Mouse (Mus musculus) ES-Bruce4 (cell line): ENCODE data around the gene Katnal1. TPM values are rescaled to one million over a fixed set of nuclear protein-coding genes. Genes with fewer than 3 reads are reported as not detected.

Source experiments
- H3K27ac ChIP-seq: 2 replicates; pipeline ENCODE4 v1.5.1; 2012; ENCODE audit warnings: low read length, inconsistent platforms; ENCODE audit not compliant: insufficient read depth
- H3K27me3 ChIP-seq: 2 replicates; pipeline ENCODE4 v1.6.1; 2012; ENCODE audit warnings: mild to moderate bottlenecking, low read length, inconsistent platforms; ENCODE audit not compliant: control insufficient read depth, poor library complexity, insufficient read depth, severe bottlenecking
- H3K36me3 ChIP-seq: 2 replicates; pipeline ENCODE4 v1.6.1; 2012; ENCODE audit warnings: inconsistent platforms, mild to moderate bottlenecking, low read length, moderate library complexity; ENCODE audit not compliant: control insufficient read depth, poor library complexity, insufficient read depth, severe bottlenecking
- H3K4me1 ChIP-seq: one replicate; pipeline ENCODE4 v1.8.1; 2011; ENCODE audit warnings: low read length; ENCODE audit not compliant: control insufficient read depth, insufficient read depth
- H3K4me3 ChIP-seq: 2 replicates; pipeline ENCODE4 v1.5.1; 2011; ENCODE audit warnings: low read depth, mild to moderate bottlenecking, low read length
- H3K9ac ChIP-seq: 2 replicates; pipeline ENCODE4 v1.6.1; 2012; ENCODE audit warnings: low read depth, mild to moderate bottlenecking, inconsistent platforms; ENCODE audit not compliant: poor library complexity, severe bottlenecking
- H3K9me3 ChIP-seq: replicated peaks from 2 replicates; pipeline ENCODE4 v1.6.1; 2012; ENCODE audit warnings: mild to moderate bottlenecking, low read length, inconsistent platforms; ENCODE audit not compliant: control insufficient read depth, poor library complexity, insufficient read depth, severe bottlenecking
- CTCF ChIP-seq: IDR thresholded peaks from one replicate; pipeline ENCODE4 v1.8.1; 2011; ENCODE audit warnings: low read depth, low read length
- EP300 ChIP-seq: IDR thresholded peaks from 2 replicates; pipeline ENCODE4 v1.6.1; 2011; ENCODE audit warnings: low read depth, low read length; ENCODE audit not compliant: insufficient read depth
- POLR2A ChIP-seq: IDR thresholded peaks from one replicate; pipeline ENCODE4 v1.8.1; 2011; ENCODE audit warnings: low read length; ENCODE audit not compliant: insufficient read depth
- polyA plus RNA-seq: library from polyadenylated mRNA; stranded (reverse); fragments of >200 nt; gene quantifications from 2 replicates; pipeline ENCODE4 v1.2.4, GENCODE M21; 2011; ENCODE audit warnings: low read depth; ENCODE audit not compliant: missing spikeins, insufficient read depth, insufficient read length

Gene Katnal1
- polyA plus RNA-seq, 1 experiment: 10.5 TPM

DNA sequence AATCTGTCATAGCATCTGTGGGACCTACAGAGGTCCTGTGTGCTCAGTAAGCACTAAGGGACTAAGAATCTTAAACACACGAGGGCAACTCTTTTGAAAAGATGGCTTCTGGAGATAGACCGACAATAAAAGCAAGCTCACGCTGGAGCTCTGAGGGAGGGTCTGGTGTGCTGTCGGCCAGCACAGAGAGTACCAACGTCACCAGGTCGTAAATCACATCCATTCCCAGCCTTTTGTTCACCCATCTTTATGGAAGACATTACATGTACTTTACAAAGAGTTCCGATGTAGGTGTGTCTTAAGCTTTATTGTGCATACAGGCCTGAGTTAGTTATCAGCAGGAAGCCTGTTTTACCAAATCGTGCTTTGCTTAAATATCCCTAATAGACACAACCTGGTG is 14.9 kb upstream of the Katnal1 start:
- Histone ChIP-seq H3K9ac (no peak overlapping the region), H3K36me3 (no peaks in the 10 kb centered on the region), H3K27me3 (no peaks in the 10 kb centered on the region), H3K4me3 (no peak overlapping the region), H3K4me1 (no peaks in the 10 kb centered on the region), H3K9me3 (no peaks in the 10 kb centered on the region), H3K27ac (no peak overlapping the region)
- no peak for TF ChIP-seq CTCF
- TF ChIP-seq POLR2A: no peak
- TF ChIP-seq EP300: no peak

DNA sequence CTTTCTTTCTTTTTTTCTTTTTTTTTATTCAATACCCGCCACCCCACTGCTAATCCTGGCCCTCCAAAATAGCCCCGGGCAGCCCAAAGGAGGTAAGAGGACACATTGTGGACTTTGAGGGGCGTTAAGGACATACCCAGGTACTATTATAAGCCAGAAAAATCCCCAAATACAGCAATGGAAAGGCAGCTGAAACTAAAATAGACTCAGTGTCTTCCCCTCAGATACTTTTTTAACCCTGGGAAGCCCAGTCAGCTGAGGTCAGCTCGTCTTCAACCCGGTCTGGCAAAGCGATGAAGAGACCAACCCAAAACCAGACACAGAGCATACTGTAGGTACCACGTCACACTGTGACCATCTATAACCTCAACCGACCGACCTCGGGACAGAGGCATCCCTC is 14.3 kb upstream of the Katnal1 start:
- H3K9ac ChIP-seq: no peak overlapping the region
- H3K36me3 ChIP-seq: no peaks in the 10 kb centered on the region
- no peaks in the 10 kb centered on the region for H3K4me1 ChIP-seq
- no peaks in the 10 kb centered on the region for H3K9me3 ChIP-seq
- no peak overlapping the region for H3K27ac ChIP-seq
- no peak overlapping the region for H3K4me3 ChIP-seq
- H3K27me3 ChIP-seq: no peaks in the 10 kb centered on the region
- TF ChIP-seq POLR2A (no peak), EP300 (no peak), CTCF (no peak)

DNA sequence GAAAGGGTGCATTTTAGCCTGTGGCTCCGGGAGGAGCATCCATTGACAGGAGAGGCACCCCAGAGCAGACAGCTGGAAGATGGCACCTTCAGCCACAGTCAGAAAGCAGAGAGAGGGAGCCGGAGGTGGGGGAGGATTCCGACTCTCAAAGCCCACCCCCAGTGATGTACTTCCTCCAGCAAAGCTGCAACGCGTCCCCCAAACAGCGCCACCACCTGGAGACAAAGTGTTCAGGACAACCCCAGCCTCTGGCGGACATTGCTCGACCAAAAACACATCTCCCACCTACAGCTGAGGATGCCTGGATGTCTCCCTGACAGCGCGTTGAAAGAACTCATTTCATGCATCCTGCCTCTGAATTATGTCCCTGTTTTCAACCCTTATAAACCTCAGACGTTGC is 13.8 kb upstream of the Katnal1 start:
- no peak overlapping the region for H3K4me3 ChIP-seq
- H3K27ac ChIP-seq: no peak overlapping the region
- no peaks in the 10 kb centered on the region for H3K9me3 ChIP-seq
- no peaks in the 10 kb centered on the region for H3K36me3 ChIP-seq
- no peaks in the 10 kb centered on the region for H3K27me3 ChIP-seq
- H3K4me1 ChIP-seq: no peaks in the 10 kb centered on the region
- no peak overlapping the region for H3K9ac ChIP-seq
- TF ChIP-seq POLR2A (no peak), CTCF (peak; percentile 84)

DNA sequence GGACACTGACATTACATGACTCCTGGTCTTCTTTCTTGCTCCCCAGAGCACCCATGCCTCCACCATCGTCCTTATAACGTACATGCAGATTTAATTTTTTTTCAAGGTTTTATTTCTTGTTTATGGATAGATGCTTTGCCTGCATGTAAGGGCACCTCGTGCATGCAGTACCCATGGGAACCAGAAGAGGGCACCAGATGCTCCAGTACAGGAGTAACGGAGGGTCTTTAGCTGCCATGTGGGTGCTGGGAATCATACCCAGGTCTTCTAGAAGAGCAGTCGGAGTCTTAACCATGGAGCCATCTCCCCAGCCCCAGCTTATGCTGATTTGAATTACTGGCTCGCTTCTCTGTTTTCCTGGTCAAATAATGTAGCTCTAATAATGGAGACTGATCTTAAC is 13.2 kb upstream of the Katnal1 start:
- Histone ChIP-seq H3K4me1 (no peaks in the 10 kb centered on the region), H3K27ac (no peak overlapping the region), H3K9me3 (no peaks in the 10 kb centered on the region), H3K27me3 (no peaks in the 10 kb centered on the region), H3K4me3 (no peak overlapping the region), H3K9ac (no peak overlapping the region), H3K36me3 (no peaks in the 10 kb centered on the region)
- TF ChIP-seq EP300: no peak
- TF ChIP-seq CTCF: peak; percentile 56

DNA sequence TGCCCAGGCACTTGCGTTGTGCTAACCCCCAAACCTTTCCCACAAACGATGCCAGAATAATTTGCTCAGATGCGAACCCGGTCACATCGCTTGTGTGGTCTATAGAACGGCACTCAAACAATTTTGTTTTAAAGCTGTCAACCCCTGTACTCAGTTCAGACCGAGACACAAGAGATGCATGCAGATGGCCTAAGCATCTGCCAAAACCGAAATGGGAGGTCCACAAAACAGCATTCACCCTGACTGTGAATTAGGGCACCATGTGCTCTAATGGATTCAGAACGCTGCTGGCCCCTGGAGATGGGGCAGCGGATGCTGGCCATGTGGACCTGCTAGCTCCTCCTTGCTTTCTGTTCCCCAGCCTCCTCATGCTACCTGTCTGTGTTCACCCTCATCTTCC is 12.7 kb upstream of the Katnal1 start:
- Histone ChIP-seq H3K9me3 (no peaks in the 10 kb centered on the region), H3K4me1 (no peaks in the 10 kb centered on the region), H3K36me3 (no peaks in the 10 kb centered on the region), H3K4me3 (no peak overlapping the region), H3K9ac (no peak overlapping the region), H3K27ac (no peak overlapping the region), H3K27me3 (no peaks in the 10 kb centered on the region)
- TF ChIP-seq CTCF (no peak), EP300 (no peak), POLR2A (no peak)

DNA sequence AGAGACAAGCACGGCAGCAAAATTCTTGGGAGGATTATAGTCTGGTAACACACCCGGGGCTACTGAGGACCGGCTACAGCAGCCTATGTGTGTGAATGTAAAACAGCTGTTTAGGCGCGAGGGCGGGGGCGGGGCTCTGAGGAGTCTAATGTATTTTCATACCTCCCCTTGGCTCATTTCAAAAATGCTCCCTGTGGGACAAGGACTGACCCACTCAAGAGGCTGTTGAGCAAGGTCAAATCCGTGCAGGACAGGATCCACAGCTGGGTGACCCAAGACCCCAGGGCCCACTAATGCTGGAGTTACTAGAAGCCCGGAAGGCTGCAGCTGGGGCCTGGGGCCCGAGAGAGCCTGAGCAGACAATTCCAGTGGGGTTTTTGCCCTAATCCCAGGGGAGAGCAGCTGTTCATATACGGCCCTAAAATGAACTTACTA is 10.8 kb upstream of the Katnal1 start:
- Histone ChIP-seq H3K36me3 (no peaks in the 10 kb centered on the region), H3K9ac (no peak overlapping the region), H3K9me3 (no peaks in the 10 kb centered on the region), H3K4me3 (no peak overlapping the region), H3K27ac (no peak overlapping the region), H3K4me1 (no peaks in the 10 kb centered on the region), H3K27me3 (no peaks in the 10 kb centered on the region)
- no peak for TF ChIP-seq CTCF
- TF ChIP-seq EP300: no peak
- TF ChIP-seq POLR2A: no peak

DNA sequence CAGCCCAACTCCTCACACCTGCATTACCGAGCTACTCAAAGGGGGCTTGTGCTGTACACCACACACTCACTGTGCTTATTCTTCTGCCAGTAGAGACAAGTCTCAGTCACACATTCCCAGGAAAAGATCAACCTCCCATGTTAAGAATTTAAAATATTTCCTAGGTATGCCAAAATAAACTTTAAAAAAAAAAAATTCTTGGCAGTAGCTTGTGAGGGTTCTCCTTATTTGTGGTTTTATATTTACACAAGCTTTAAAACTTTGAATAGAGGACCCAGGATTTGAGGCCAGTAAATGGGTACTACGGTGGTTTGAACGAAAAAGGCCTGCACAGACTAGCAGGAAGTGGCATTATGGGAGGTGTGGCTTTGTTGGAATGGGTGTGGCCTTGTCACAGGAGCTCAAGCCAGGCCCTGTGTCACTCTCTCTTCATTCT is 7.4 kb upstream of the Katnal1 start:
- Histone ChIP-seq H3K4me3 (no peak overlapping the region), H3K36me3 (no peaks in the 10 kb centered on the region), H3K27me3 (no peaks in the 10 kb centered on the region), H3K27ac (no peak overlapping the region), H3K9ac (no peak overlapping the region), H3K9me3 (no peaks in the 10 kb centered on the region), H3K4me1 (peaks cover 2% of the 10 kb centered on the region)
- TF ChIP-seq CTCF (no peak), EP300 (no peak), POLR2A (no peak)
